Mouse (Mus musculus) retina, postnatal 1 day (tissue): ENCODE results near the gene Prkag1.
"Not testable (repeated sequence)": the region's sequence is repeated elsewhere in the genome, so short reads cannot be mapped to it uniquely, and the experiment has no call there.

Source experiments
- DNase-seq: peaks from one replicate; pipeline ENCODE4 v3.0.0-alpha.2; 2012

Gene Prkag1

DNA sequence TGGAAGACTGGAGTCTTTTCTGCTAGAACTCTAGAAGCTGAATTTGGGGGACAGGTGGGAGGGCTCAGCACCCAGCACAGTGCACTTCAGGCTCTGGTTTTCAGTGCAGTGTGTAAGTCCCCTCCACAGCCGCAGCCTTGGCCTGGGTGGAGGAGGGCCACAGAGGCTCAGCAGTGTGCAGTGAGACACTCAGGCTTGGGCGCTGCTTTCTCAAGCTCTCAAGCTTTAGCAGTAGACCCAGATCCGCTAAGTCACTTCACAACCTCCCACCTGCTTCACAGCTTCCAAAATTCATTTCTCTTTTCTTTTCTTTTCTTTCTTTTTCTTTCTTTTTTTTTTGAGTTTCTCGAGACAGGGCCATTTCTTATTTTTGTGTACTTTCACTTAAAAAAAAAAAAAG, 10.4 kb downstream of the Prkag1 start:
- DNase-seq, result no peak

DNA sequence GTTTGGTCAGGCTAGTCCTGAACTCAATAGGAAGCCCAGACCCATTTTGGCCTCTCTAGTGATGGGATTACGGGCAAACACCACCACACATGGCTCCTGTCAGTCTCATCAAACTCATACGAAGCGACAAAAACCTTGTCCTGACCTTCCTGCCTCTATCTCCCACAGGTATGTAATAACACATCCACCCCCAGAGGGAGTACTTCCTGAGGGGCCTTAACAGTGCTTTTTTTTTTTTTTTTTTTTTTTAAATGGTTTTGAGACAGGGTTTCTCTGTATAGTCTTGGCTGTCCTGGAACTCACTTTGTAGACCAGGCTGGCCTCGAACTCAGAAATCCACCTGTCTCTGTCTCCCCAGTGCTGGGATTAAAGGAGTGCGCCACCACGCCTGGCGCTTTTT, 13.2 kb downstream of the Prkag1 start:
- DNase-seq, result no peak

DNA sequence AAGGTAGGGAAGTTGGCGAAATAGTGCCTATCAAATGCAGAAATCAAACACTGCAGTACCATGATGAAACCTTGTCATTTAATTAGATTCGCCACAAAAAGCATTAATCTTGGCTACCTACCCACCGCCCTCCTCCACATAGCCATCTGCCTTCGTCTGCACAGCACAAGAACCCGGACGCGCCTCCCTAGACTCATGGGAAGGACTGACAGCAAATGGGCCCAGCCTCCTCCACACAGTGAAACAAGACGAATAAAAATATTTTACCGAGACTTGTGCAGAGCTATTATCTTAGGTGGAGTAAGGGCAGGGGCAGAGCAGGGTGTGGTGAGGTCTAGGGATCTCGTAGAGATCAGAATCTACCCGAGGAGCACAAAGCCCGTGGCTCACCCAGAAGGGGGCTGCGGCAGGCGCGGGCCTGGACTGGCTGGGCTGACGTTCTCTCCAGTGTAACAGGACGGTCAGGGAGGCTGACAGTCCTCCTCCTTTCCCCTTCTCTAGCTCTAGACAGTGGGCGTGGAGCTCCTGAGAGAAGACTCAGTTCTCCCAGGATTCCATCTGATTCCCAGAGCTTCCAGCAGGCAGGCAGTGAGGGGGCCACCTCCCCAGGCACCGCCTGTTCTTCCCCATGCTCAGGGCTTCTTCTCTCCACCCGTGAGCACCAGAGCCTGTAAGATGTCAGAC, 18.4 kb downstream of the Prkag1 start:
- no peak for DNase-seq

DNA sequence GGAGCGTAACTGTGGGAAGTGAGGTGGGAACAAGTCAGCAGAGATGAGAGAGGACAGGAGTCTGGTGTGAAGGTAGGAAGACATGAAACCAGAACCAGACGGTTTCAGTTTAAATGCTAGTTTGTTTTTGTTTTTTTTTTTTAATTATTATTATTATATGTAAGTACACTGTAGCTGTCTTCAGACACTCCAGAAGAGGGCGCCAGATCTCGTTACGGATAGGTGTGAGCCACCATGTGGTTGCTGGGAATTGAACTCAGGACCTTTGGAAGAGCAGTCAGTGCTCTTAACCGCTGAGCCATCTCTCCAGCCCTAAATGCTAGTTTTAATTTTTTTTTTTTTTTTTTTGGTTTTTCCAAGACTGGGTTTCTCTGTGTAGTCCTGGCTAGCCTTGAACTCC, 21.1 kb downstream of the Prkag1 start:
- not testable (repeated sequence) for DNase-seq

DNA sequence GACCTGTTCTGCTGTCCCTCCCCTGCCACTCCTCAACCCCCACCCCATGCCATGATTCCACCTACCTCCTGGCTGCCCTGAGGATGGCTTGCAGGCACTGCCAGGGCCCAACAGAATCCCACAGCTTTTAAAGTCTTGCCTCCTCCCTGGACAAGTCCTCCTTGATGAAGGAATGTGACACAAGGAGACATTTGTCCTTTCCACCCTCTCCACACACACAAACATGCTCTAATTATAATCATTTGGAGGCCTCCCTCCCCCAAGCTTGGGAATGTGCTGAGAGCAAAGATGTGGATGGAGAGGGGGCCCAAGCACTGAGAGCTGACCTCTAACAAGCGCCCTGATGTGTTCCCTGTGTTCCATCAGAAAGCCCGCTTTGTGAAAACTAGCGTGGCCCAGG, 21.9 kb downstream of the Prkag1 start, which contains the start of gene Ddn:
Gene Ddn (minus strand): TSS at position 101 of the 400 bp plus-strand sequence.
- DNase-seq, result no peak

DNA sequence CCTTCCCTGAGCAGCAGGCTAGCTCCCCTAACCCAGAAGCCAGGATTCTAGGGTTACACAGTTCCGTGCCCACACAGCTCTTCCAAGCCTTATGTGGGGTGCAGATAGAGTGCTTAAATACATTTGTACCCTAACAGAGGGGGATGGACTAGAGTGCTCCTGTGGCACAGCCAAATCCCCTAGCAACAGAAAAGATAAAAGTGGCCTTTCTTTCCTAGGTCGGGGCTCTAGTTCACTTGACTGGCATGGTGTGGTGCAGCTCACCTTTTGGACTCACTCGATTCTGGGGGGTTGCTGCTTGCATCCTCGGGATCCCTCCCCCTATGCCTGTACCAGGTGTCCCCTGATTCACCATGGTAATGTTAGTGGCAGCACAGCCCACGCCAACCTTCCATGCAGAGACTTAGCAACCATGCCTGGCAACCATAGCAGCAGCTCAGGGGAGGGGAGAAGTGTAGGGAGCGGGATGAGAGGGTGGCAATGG, 22.6 kb downstream of the Prkag1 start:
- no peak for DNase-seq

DNA sequence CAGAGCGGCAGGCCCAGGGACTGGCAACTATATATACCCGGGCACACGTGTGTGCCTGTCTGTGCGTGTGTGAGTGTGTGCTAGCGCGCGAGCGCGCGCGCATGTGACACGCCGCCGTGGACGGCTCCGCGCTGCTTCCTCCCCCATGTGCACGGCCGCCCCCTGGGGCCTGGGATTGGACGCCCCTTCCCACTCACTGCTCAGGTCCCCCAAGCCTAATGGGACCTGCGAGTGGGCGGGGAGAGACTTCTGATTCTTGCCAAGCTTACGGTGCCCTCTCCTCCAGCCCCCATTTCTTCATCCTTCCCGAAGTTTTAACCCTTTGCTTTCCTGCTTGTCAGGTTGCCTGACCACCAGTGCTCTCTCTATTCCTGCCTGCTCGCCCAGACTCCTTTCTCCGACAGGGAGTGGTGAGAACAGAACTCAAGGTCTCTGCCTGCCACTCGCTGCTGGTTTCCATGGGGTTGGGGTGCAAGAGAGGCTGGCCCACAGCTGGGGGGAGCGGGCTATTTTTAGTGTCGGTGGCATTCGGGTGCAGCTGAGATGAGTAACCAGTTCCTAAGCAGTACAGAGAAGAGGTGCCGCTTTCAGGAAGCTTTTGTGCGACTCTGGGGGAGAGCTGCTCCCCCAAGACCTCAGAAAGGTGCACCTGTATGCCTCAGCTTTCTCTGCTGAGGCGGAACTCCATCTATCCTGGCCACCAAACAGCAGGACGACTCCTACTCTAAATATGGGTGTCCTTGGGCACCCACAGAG, 23.2 kb downstream of the Prkag1 start:
- DNase-seq, result peak; percentile 78

DNA sequence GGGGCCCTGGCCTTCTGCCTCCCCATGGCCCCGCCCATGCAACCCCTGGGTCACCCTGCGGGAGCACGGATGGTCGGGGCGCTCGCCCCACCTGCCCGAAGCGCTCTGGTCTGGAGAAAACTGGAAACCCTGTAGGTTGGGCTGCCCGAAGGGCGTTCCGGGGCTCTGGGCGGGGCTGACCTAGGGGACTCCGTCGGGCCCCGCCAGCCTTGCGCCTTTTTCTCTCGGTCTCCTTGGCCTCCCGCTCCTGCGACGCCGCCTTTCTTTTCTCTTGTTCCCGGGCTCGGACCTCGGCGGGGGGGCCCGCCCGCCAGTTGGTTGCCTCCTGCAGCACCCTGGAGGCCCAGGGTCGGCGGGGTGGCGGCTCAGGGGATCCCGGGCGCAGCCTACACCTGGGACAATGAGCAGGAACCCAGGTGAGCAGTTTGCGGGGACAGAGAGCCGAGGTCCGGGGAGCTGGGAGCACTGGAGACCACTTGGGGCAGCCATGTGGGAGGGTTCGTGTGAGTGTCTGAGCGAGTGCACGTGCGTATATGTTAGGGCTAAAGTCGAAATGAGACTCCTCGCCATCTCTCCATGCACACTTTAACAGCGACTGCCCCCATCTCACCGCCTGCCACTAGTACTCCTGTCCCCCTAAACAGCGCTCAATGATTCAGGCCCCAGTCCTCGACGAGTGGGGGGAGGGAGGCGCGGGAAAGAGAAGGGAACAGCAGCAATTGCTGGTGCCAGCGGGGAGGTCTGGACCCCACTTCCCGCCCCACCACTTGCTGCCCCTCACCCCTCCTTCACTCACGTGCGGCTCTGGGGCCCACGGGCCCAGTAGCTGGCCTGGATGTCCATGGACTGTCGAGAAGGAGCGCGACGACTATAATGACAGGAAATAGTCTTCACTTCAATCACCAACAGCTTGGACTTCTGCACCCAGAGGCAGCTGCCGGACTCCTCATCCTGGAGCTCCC, 24.2 kb downstream of the Prkag1 start:
- DNase-seq, result peak; percentile 39

DNA sequence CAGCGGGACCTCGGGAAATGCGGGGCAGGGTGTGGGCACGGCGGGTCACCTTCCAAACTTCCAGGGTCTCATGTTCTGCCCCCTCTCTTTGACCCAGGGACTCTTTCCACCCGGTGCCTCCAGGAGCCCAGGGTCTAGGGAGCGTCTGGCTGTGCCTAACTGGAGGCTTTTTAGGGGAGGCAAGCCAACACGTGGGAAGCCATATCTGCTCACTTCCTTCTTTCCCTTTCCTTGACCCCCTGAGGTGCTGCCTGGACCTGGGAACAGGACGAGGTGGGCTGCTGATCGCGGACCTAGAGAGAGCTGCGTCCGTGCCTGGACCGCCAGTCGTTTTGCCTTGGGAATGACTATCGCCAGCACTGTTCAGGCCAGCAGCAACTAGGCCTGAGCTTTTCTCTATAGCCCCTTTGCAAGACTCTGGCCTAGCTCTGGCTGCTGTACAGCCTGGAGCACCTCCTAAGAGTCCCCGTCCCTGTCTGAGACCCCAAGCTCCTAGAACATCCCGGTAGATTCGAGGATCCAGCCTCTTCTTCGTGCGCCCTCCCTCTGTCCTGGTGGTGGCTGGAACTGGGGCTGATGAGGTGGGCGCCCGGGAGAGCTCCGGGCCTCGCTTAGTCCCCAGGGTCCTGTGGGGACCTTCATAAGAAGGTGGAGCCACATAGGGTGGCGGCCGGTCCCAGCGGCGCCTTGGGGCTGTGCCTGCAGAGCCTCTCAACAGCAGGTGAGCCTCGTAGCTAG, 25.1 kb downstream of the Prkag1 start:
- DNase-seq, result no peak

DNA sequence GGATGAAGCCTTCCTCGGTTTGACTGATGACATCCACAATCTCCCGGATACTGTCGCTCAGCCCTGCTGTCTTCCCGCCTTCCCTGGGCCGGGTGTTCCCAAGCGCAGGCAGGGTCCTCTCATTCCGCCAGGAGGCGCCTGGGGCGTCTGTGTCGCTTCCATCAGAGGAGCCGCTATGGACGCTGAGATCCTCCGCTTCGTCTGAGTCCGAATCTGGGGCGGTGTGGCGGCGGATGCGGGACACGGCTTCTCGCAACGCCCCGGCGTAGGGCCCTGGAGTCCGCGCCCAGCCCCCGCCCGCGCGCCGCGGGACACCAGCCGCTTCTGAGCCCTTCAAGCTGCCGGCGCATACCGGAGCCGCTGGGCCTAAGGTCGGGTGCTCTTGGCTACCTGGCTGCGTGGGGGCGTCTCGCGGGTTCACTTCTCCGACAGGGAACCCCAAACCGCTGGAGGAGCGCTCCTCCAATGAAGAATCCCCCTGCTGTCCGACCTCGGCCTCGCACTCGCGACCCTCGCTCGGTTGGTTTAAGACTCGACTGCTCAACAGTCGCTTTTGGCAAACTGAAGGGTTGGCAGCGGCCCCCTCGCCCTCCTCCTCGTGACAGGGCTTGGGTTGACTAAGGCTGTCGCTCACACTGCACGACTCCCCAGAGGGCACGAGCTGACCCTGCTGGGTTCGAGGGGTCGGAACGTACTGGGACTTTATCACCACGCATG, 25.8 kb downstream of the Prkag1 start:
- DNase-seq, result peak; percentile 87

DNA sequence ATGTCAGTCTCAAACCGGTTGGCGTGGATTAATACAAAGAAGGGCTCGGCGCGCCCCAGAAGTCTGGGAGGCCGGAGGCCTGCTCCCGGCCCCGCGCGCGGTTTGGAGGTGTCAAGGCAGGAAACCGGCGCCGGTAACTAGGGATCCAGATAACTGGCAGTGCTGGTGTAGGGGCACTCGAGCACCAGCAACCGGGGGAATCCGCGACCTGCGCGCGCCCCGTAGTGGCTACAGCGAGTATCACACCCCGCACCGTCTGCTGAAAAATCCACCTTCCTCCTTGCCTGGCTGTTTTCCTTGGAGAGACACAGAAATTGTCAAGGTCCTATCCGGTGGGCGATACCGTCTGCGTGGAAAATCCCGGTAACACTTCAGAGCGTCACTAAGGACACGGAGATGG, 27.3 kb downstream of the Prkag1 start:
- DNase-seq, result peak; percentile 84

DNA sequence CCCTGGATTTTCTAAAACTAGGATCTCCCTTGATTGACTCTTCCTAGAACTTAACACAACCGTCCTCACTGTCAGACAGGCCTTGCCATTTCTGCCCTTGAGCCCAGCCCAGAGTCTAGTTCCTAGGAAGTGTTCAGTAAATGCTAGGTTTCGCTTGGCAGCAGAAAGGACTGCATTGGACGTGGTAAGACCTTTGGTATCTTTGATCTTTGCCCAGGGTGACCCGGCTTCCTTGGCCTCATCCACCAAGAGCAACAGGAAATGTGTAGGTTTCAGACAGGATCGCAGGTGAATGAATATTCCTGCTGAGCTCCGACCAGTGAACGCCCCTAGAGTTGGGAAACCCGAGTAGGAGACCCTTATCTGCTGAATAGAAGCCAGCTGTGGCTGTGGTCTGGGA, 28.4 kb downstream of the Prkag1 start:
- DNase-seq, result no peak

DNA sequence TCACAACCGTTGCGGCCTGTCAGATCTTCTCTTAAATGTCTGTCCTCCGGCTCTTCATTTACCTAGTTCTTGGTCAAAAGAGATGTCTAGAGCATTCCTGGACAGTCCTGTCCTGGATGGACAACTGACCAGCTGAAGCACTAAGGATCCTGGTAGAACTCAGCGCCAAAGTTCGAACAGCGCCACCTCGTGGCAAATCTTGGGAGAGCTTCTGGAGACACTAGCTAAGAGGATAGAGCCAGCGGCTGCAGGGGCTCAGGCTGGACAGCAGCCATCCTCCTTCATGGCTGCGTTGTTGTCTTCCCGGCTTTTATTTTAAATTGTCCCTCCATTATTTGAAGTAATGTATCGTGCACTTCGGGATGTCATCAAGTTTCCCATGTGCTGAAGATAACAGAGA, 31.9 kb downstream of the Prkag1 start:
- peak; percentile 90 for DNase-seq

DNA sequence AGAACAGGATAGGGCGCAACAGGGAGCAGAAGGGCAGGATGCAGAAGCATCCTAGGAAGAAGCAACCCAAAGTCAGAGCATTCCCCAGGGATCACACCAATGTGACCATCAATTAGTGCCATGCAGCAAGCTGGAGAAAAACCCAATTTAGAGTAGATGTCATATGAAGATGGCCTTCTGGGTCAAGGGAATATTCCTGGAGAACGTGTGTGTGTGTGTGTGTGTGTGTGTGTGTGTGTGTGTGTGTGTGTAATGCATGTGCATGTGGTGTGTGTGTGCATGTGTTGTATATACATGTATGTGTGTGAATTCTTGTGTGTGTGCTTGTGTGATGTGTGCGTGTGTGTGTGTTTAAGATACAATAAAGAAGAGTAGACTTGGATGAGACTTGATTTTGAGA, 32.4 kb downstream of the Prkag1 start:
- DNase-seq, result no peak

DNA sequence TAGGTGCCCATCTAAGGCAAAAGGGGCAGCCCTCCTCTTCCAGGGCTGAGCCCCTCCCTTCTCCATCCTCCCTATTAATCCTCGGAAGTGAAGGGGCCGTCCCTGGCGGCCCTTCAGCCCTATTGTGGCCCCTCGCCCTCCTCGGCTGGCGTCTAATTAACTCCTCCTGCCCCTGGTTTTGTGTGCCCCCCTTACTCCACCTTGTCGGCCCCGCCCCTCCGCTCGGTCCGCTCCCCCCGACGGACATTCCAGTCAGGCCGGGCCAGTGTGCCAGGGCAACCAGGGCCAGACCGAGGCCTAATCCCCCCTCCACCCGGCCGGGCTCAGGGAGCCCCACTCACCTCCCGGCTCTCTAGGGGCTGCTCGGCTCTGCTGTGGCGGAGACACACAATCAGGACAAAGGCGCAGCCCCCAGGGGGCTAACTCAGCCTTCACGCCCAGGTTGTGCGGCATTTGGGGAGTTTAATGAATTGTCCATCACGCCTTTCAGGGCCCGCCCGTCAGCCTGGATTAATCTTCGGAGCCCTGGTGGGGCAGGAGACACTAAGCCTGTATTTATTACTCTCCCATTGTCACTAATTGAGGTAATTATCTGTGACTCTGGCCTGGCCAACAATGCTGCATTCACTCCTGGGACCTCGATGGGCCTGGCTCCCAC, 33.4 kb downstream of the Prkag1 start:
- peak; percentile 90 for DNase-seq

DNA sequence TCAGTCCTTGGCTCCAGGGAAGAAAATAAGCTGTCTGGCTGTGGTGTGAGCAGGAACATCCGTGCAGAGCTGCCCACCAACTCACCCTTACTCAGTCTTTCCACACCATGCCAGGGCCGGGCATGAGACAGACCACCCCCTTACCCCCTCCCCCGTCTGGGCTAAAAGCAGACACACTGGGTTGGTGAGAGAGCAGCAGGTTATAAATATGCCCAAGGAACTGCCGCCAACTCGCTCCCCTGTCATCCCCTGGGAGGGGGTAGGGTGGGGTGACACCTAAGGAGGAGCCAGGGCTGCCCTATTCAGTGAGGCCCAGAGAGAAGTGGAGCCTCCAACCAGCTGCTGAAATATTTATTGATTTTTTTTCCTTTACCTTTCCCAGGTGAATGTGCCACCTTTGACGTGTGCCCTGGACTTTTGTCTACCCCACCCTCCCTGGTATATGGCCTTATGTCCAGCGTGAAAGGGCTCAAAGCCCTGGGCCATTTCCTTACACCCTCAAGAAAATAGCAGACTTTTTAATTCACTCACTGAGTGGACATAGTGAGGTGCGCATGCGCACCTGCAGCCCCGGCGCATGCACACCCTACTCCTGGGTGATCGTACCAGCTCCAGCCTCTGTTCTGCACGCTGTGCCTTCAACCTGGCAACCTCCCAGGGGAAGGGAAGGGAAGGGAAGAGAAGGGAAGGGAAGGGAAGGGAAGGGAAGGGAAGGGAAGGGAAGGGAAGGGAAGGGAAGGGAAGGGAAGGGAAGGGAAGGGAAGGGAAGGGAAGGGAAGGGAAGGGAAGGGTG, 34.3 kb downstream of the Prkag1 start:
- peak; percentile 64 for DNase-seq

DNA sequence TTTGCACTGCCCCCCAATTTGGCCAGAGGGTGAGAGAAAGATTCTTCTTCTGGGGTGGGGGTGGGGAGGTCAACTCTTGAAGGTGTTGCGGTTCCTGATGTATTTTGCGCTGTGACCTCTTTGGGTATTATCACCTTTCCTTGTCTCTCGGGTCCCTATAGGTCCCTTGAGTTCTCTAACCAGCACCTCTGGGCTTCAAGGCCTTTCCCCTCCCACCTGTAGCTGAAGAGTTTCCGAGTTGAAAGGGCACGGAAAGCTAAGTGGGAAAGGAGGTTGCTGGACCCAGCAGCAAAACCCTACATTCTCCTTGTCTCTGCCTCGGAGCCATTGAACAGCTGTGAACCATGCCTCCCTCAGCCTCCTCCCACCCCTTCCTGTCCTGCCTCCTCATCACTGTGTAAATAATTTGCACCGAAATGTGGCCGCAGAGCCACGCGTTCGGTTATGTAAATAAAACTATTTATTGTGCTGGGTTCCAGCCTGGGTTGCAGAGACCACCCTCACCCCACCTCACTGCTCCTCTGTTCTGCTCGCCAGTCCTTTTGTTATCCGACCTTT, 38.1 kb downstream of the Prkag1 start:
- DNase-seq, result no peak

DNA sequence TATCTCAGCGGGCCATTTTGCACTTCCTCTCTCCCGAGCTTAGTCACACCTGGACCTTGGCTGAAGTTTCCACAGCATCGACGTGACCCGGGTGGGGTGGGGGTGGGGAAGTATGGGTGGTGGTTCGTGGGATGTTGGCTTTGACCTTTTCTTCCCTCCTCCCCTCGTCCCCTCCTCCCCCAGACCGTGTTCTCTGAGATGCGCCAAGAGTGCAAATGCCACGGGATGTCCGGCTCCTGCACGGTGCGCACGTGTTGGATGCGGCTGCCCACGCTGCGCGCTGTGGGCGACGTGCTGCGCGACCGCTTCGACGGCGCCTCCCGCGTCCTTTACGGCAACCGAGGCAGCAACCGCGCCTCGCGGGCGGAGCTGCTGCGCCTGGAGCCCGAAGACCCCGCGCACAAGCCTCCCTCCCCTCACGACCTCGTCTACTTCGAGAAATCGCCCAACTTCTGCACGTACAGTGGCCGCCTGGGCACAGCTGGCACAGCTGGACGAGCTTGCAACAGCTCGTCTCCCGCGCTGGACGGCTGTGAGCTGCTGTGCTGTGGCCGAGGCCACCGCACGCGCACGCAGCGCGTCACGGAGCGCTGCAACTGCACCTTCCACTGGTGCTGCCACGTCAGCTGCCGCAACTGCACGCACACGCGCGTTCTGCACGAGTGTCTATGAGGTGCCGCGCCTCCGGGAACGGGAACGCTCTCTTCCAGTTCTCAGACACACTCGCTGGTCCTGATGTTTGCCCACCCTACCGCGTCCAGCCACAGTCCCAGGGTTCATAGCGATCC, 38.9 kb downstream of the Prkag1 start:
- DNase-seq, result no peak

DNA sequence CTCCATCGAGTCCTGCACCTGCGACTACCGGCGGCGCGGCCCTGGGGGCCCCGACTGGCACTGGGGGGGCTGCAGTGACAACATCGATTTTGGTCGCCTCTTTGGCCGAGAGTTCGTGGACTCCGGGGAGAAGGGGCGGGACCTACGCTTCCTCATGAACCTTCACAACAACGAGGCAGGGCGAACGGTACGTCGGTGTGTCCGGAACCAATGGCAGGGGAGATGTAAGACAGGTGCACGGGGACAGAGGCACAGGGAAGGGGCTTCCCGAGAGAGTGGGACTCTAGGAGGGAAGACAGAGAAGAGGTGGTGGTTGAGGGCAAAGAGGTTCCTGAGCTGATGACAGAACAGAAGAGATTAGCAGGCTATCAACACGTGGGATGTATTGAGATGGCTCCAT, 39.5 kb downstream of the Prkag1 start:
- no peak for DNase-seq
